Mouse (Mus musculus): ENCODE results near the gene Rcor1.
A peak's percentile ranks its signal among the peaks of the same experiment; 100 is the strongest.

GRCm38 (mm10) chr12:111041196-111041595 lies 2.0 kb downstream of the Rcor1 start:
- TF ChIP-seq POLR2A (IDR thresholded peaks at IDR 0.05; ENCODE audit: extremely low read depth, insufficient read depth, low read length) (no peak), CTCF (IDR thresholded peaks at IDR 0.05; ENCODE audit: extremely low read depth, insufficient read depth, low read length) (peak; percentile 46; the same call in 1 of the 2 replicates)

Measured in cortical plate, adult 2 months (tissue).